Mouse (Mus musculus): ENCODE measurements around the gene Hs3st6.

- TF ChIP-seq ZC3H11A (IDR thresholded peaks at IDR 0.05; ENCODE audit: borderline replicate concordance, low read depth, low read length) (no peak), ZNF384 (IDR thresholded peaks at IDR 0.05; ENCODE audit: low read depth, low read length) (no peak)
Observed at GRCm38 (mm10) chr17:24803952-24804951, 51.5 kb downstream of the Hs3st6 start, which contains the start of gene Meiob.

Data from ES-E14 (cell line).